Mouse (Mus musculus) liver, embryonic 11.5 days (tissue): ENCODE results near the gene Clec16a. TPM values are rescaled to one million over a fixed set of nuclear protein-coding genes. Genes with fewer than 3 reads are reported as not detected.
A peak's percentile ranks its signal among the peaks of the same experiment; 100 is the strongest.

Experiments
- ATAC-seq: fragments of 200-750 bp; cut with Nextera tagmentation; replicated peaks from 2 replicates; pipeline ENCODE4 v1.8.0; 2017; ENCODE audit warnings: moderate number of reproducible peaks, mild to moderate bottlenecking, moderate TSS enrichment, moderate library complexity; ENCODE audit not compliant: low FRiP score
- DNase-seq: peaks from one replicate; pipeline ENCODE4 v3.0.0-alpha.2; 2017; ENCODE audit warnings: low spot score
- H3K27ac ChIP-seq: fragments of 300-500 bp; sonication (generic); 2 replicates; pipeline ENCODE4 v1.5.1; 2014; ENCODE audit warnings: mild to moderate bottlenecking, low read depth, low read length, control low read depth
- H3K27me3 ChIP-seq: fragments of 300-500 bp; sonication (generic); replicated peaks from 2 replicates; pipeline ENCODE4 v1.6.1; 2014; ENCODE audit warnings: low read length, mixed read lengths; ENCODE audit not compliant: control insufficient read depth, insufficient read depth
- H3K36me3 ChIP-seq: fragments of 300-500 bp; sonication (generic); 2 replicates; pipeline ENCODE4 v1.6.1; 2014; ENCODE audit warnings: mild to moderate bottlenecking, low read length, moderate library complexity, mixed read lengths; ENCODE audit not compliant: control insufficient read depth, insufficient read depth
- H3K4me1 ChIP-seq: fragments of 300-500 bp; sonication (generic); replicated peaks from 2 replicates; pipeline ENCODE4 v1.6.1; 2014; ENCODE audit warnings: low read length, mixed read lengths; ENCODE audit not compliant: control insufficient read depth, insufficient read depth
- H3K4me2 ChIP-seq: fragments of 300-500 bp; sonication (generic); 2 replicates; pipeline ENCODE4 v1.6.1; 2014; ENCODE audit warnings: mild to moderate bottlenecking, control low read depth, moderate library complexity
- H3K4me3 ChIP-seq: fragments of 300-500 bp; sonication (generic); 2 replicates; pipeline ENCODE4 v1.5.1; 2014; ENCODE audit warnings: low read depth, low read length, control low read depth
- H3K9ac ChIP-seq: fragments of 300-500 bp; sonication (generic); 2 replicates; pipeline ENCODE4 v1.6.1; 2014; ENCODE audit warnings: low read depth, low read length, control low read depth
- H3K9me3 ChIP-seq: fragments of 300-500 bp; sonication (generic); 2 replicates; pipeline ENCODE4 v1.6.1; 2016; ENCODE audit warnings: low read length, inconsistent platforms, mixed read lengths; ENCODE audit not compliant: control insufficient read depth
- WGBS: fragments of 180-500 bp; shearing (Covaris S2); extraction: QIAGEN DNeasy Blood & Tissue Kit; methylation state at CpG from one replicate; pipeline ENCODE4 v1.1.7; 2014; 5-methylcytosine and 5-hydroxymethylcytosine counted together
- polyA plus RNA-seq: library from polyadenylated mRNA; unstranded; fragments of >200 nt; fragmentation: Nextera tagmentation; extraction: Ambion mirVana; gene quantifications from 2 replicates; pipeline ENCODE4 v1.2.1, GENCODE M21; 2014

Gene Clec16a
- polyA plus RNA-seq, 1 experiment from 2014 or later = 27.4 TPM

DNA sequence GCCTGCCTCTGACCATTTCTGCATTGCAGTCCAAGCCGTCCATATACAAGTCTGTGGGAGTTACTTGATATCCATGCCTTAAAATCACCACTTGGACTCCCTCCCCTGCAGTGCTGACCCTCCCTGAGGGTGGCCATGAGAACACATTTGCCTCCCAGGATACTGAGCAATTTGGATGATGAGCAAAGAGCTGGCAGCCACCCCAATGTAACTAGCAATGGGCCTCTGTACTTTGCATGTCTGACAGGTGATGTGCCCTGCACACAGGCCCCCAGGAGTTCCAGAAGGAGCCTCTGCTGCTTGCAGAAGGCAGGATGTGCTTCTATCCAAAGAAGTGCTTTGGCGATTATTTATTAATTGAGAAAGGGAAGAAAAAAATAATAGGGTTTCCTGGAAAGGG, 167.9 kb downstream of the Clec16a start:
- DNase-seq = no peak
- Histone ChIP-seq H3K27ac (no peak overlapping the region), H3K4me2 (no peak overlapping the region), H3K9ac (no peak overlapping the region), H3K27me3 (no peaks in the 10 kb centered on the region), H3K4me3 (no peak overlapping the region), H3K9me3 (no peaks in the 10 kb centered on the region), H3K36me3 (no peaks in the 10 kb centered on the region), H3K4me1 (0 out of 2 replicates have a peak, but pooled peaks cover 4% of the 10 kb centered on the region)
- 63% methylated on average over 2 of the region's 2 CpGs for WGBS
- ATAC-seq = no peak

- ATAC-seq = no peak
- no peaks in the 10 kb centered on the region for H3K27me3 ChIP-seq
- no peak overlapping the region for H3K9ac ChIP-seq
- 0 out of 2 replicates have a peak, but pooled peaks cover 4% of the 10 kb centered on the region for H3K4me1 ChIP-seq
- WGBS = 66% methylated on average over 7 of the region's 7 CpGs
- no peaks in the 10 kb centered on the region for H3K9me3 ChIP-seq
- no peak overlapping the region for H3K4me2 ChIP-seq
- H3K4me3 ChIP-seq = no peak overlapping the region
- no peaks in the 10 kb centered on the region for H3K36me3 ChIP-seq
- H3K27ac ChIP-seq = no peak overlapping the region
- DNase-seq = no peak
Observed at GRCm38 (mm10) chr16:10713441-10714239, 168.5 kb downstream of the Clec16a start.

DNA sequence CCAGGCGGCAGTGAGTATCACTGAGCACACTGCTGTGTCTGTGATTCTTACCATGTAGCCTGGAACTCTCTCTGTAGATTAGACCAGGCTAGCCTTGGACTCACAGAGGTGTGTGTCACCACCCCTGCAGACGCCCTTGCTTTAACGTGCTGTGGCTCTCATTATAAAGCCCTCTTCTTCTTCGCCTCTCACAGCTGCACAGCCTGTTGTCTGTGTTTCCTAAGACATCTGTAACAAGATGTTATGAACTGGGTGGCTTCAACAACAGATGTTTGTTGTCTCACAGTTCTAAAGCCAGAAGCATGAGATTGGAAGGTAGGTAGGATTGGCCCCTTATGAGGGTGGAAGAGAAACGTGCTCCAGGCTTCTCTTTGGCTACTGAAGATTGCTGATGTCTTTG, 170.1 kb downstream of the Clec16a start:
- no peak overlapping the region for H3K4me3 ChIP-seq
- WGBS = 87% methylated on average over 5 of the region's 5 CpGs
- no peaks in the 10 kb centered on the region for H3K27me3 ChIP-seq
- no peak overlapping the region for H3K9ac ChIP-seq
- H3K9me3 ChIP-seq = no peaks in the 10 kb centered on the region
- 0 out of 2 replicates have a peak, but pooled peaks cover 4% of the 10 kb centered on the region for H3K4me1 ChIP-seq
- DNase-seq = no peak
- no peak overlapping the region for H3K4me2 ChIP-seq
- H3K27ac ChIP-seq = no peak overlapping the region
- no peaks in the 10 kb centered on the region for H3K36me3 ChIP-seq
- ATAC-seq = no peak

DNA sequence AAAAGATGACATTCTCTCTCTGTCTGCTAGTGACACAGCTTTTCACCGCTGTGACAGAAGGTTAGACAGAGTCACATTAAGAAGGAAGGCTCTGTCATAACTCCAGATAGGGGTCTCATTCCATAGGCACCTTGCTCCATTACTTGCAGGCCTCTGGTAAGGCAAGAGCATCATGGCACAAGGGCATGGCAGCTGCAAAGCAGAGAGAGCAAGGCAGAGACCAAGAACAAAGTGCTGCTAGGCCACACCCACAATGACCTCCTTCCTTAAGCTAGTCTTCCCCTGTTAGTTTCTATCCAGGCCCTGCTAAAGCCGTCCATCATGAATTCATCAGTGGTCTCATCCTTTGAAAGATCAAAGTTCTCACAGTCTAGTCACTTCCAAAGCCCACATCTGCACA, 170.5 kb downstream of the Clec16a start:
- H3K36me3 ChIP-seq = no peaks in the 10 kb centered on the region
- no peak for DNase-seq
- 77% methylated on average over 2 of the region's 2 CpGs for WGBS

DNA sequence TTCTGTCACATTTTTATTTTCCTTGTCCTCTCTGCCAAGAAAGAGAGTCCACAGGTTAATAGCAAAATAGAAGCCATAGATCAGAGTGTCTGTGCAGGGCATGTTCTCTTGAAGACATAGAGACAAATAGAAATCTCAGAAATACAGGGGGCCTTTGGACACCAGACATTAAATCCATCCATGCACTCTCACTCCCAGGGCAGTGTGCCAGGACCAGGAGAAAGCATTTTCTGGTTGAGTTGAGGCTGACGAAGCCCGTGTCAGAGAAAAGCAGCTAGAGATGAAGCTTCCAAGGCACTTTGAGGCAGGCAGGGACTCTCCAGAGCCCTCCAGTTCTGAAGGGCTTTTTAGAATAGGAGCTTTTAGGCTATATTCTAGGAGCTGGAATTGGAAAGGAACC, 171.6 kb downstream of the Clec16a start:
- DNase-seq = no peak
- H3K9ac ChIP-seq = no peak overlapping the region
- H3K36me3 ChIP-seq = no peaks in the 10 kb centered on the region
- WGBS = 81% methylated on average over 2 of the region's 2 CpGs
- H3K9me3 ChIP-seq = no peaks in the 10 kb centered on the region
- no peak for ATAC-seq
- no peak overlapping the region for H3K4me2 ChIP-seq
- H3K4me3 ChIP-seq = no peak overlapping the region
- H3K27me3 ChIP-seq = no peaks in the 10 kb centered on the region
- 0 out of 2 replicates have a peak, but pooled peaks cover 4% of the 10 kb centered on the region for H3K4me1 ChIP-seq
- H3K27ac ChIP-seq = no peak overlapping the region

More for the DNA sequence above, 170.5 kb downstream of the Clec16a start:
- no peak for ATAC-seq
- no peak overlapping the region for H3K9ac ChIP-seq
- H3K4me1 ChIP-seq = 0 out of 2 replicates have a peak, but pooled peaks cover 4% of the 10 kb centered on the region
- H3K9me3 ChIP-seq = no peaks in the 10 kb centered on the region
- no peak overlapping the region for H3K4me2 ChIP-seq
- no peak overlapping the region for H3K27ac ChIP-seq
- no peaks in the 10 kb centered on the region for H3K27me3 ChIP-seq
- no peak overlapping the region for H3K4me3 ChIP-seq

DNA sequence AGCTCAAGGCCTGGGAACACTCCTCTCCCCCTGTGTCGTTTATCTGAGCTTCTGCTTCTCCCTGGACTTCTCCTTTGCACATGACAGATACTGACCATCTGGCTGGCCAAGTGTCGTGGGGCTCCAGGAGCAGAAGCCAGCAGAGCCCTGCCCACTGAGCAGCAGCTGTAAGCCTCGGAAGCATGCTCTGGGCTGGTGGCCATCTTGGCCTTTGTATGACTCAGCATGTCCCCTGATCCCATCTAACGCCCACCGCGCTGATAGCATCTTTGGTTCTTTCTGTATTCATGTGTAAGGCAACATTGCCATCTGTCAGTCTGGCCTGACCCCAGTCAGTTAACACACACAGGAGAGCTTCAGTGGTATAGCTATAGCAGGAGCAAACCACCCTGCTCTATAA, 174.8 kb downstream of the Clec16a start:
- H3K36me3 ChIP-seq = no peaks in the 10 kb centered on the region
- no peaks in the 10 kb centered on the region for H3K27me3 ChIP-seq
- H3K4me3 ChIP-seq = no peak overlapping the region
- H3K4me2 ChIP-seq = no peak overlapping the region
- no peak overlapping the region for H3K27ac ChIP-seq
- no peak; the same call in 1 of the 2 replicates for ATAC-seq
- WGBS = 66% methylated on average over 6 of the region's 6 CpGs
- no peaks in the 10 kb centered on the region for H3K9me3 ChIP-seq
- H3K9ac ChIP-seq = no peak overlapping the region
- 0 out of 2 replicates have a peak, but pooled peaks cover 3% of the 10 kb centered on the region for H3K4me1 ChIP-seq
- no peak for DNase-seq

DNA sequence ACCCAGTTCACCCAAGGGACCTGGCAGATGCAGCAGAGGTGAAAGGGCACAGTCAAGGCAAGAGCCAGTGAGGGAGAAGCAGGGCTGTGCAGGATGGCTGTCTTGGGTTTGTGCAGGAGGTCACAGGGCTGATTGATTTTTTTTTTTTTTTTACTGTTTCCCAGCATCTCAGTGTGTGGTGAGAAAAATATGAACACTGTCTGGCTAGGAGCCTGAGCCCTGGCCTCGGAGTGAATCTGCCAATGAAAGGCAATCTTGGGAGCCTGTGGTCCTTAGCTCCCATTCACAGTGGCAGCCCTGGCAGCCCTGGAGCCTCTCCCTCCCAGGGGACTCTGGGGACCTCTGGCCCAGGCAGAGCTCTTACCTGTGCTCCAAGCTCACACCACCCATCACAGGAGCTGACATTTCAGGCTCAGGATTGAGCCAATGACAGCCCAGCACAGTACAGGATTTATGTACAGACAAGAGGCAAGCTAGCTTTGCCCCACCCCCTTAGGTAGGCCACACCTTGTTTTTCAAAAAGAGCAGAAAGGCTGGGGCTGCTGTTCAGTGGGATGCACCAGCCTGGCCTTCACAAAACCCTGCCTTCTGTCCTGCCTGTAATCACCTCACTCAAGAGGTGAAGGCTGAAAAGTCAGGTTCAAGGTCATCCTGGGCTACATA, 177.9 kb downstream of the Clec16a start:
- 42% methylated on average over 1 of the region's 1 CpGs for WGBS
- Histone ChIP-seq H3K27ac (no peak overlapping the region), H3K27me3 (no peaks in the 10 kb centered on the region), H3K4me1 (0 out of 2 replicates have a peak, but pooled peaks cover 3% of the 10 kb centered on the region), H3K36me3 (no peaks in the 10 kb centered on the region), H3K4me3 (no peak overlapping the region), H3K4me2 (no peak overlapping the region), H3K9me3 (no peaks in the 10 kb centered on the region), H3K9ac (no peak overlapping the region)
- DNase-seq (no peak), ATAC-seq (0 out of 2 replicates have a peak, but pooled peaks have one; percentile 12)

GRCm38 (mm10) chr16:10723816-10724647, 178.9 kb downstream of the Clec16a start:
- no peaks in the 10 kb centered on the region for H3K36me3 ChIP-seq

More at GRCm38 (mm10) chr16:10723816-10724647, 178.9 kb downstream of the Clec16a start:
- ATAC-seq = no peak
- DNase-seq = no peak
- Histone ChIP-seq H3K27me3 (no peaks in the 10 kb centered on the region), H3K4me3 (no peak overlapping the region), H3K9me3 (no peaks in the 10 kb centered on the region), H3K9ac (no peak overlapping the region), H3K27ac (no peak overlapping the region), H3K4me1 (0 out of 2 replicates have a peak, but pooled peaks cover 3% of the 10 kb centered on the region), H3K4me2 (no peak overlapping the region)
- WGBS = 61% methylated on average over 5 of the region's 5 CpGs
